Mouse (Mus musculus): Measurements from ENCODE around the gene Klhl3.

GRCm38 (mm10) chr13:58068421-58069209 lies 44.8 kb downstream of the Klhl3 start:
- TF ChIP-seq POLR2A (IDR thresholded peaks at IDR 0.05; ENCODE audit: borderline replicate concordance, low read depth, low read length) (no peak), CTCF (IDR thresholded peaks at IDR 0.05; ENCODE audit: low read depth, low read length) (no peak)

All from bone marrow macrophage, adult 2 months (primary cell).